Mouse (Mus musculus) midbrain, postnatal 0 days (tissue): ENCODE data around the gene Cnp. TPM values are rescaled to one million over a fixed set of nuclear protein-coding genes. Genes with fewer than 3 reads are reported as not detected.

Experiments
- ATAC-seq: fragments of 200-750 bp; cut with Nextera tagmentation; 2 replicates; pipeline ENCODE4 v1.8.0; 2017; ENCODE audit warnings: moderate number of reproducible peaks, mild to moderate bottlenecking, moderate TSS enrichment, moderate library complexity; ENCODE audit not compliant: low FRiP score
- DNase-seq: peaks from one replicate; pipeline ENCODE4 v3.0.0-alpha.2; 2015; ENCODE audit warnings: low spot score
- H3K27ac ChIP-seq: fragments of 300-500 bp; sonication (generic); 2 replicates; pipeline ENCODE4 v1.5.1; 2014; ENCODE audit warnings: low read depth, mild to moderate bottlenecking, low read length, mixed read lengths
- H3K27me3 ChIP-seq: fragments of 300-500 bp; sonication (generic); 2 replicates; pipeline ENCODE4 v1.6.1; 2014; ENCODE audit warnings: low read length, control low read depth, mixed read lengths; ENCODE audit not compliant: insufficient read depth
- H3K36me3 ChIP-seq: fragments of 300-500 bp; sonication (generic); 2 replicates; pipeline ENCODE4 v1.6.1; 2014; ENCODE audit warnings: low read length, control low read depth, mixed read lengths; ENCODE audit not compliant: insufficient read depth
- H3K4me1 ChIP-seq: fragments of 300-500 bp; sonication (generic); 2 replicates; pipeline ENCODE4 v1.6.1; 2014; ENCODE audit warnings: mild to moderate bottlenecking, control low read depth, antibody characterized with exemption, low read length, mixed read lengths; ENCODE audit not compliant: insufficient read depth
- H3K4me2 ChIP-seq: fragments of 300-500 bp; sonication (generic); 2 replicates; pipeline ENCODE4 v1.6.1; 2014; ENCODE audit warnings: low read depth, mild to moderate bottlenecking, low read length, mixed read lengths; ENCODE audit not compliant: poor library complexity, severe bottlenecking
- H3K4me3 ChIP-seq: fragments of 300-500 bp; sonication (generic); 2 replicates; pipeline ENCODE4 v1.5.1; 2014; ENCODE audit warnings: low read depth, mild to moderate bottlenecking, low read length, moderate library complexity
- H3K9ac ChIP-seq: fragments of 300-500 bp; sonication (generic); replicated peaks from 2 replicates; pipeline ENCODE4 v1.6.1; 2014; ENCODE audit warnings: mild to moderate bottlenecking, low read length, moderate library complexity, mixed read lengths; ENCODE audit not compliant: poor library complexity, severe bottlenecking
- H3K9me3 ChIP-seq: fragments of 300-500 bp; sonication (generic); 2 replicates; pipeline ENCODE4 v1.6.1; 2016; ENCODE audit warnings: low read length, control low read depth
- CTCF ChIP-seq: IDR thresholded peaks from 2 replicates; pipeline ENCODE4 v1.5.1; 2016; ENCODE audit warnings: antibody characterized with exemption, mild to moderate bottlenecking
- WGBS: fragments of 180-500 bp; shearing (Covaris S2); extraction: QIAGEN DNeasy Blood & Tissue Kit; methylation state at CpG from one replicate; pipeline ENCODE4 v1.1.7; 2014; 5-methylcytosine and 5-hydroxymethylcytosine counted together
- polyA plus RNA-seq: library from polyadenylated mRNA; unstranded; fragments of >200 nt; fragmentation: Nextera tagmentation; extraction: Ambion mirVana; gene quantifications from 2 replicates; pipeline ENCODE4 v1.2.1, GENCODE M21; 2015
- total RNA-seq: library from RNA; depleted of rRNA; stranded (reverse); fragments of >200 nt; gene quantifications from 2 replicates; pipeline ENCODE4 v1.2.3, GENCODE M21; 2014

The Cnp gene
- total and polyA plus RNA-seq, 2 experiments from 2014 or later = 65.3 to 68.8 TPM

GRCm38 (mm10) chr11:100561748-100562147 lies 13.0 kb upstream of the Cnp start:
- no peaks in the 10 kb centered on the region for H3K27me3 ChIP-seq
- no peaks in the 10 kb centered on the region for H3K9me3 ChIP-seq
- WGBS = 46% methylated on average over 5 of the region's 5 CpGs
- H3K4me3 ChIP-seq = no peak overlapping the region
- H3K36me3 ChIP-seq = no peaks in the 10 kb centered on the region
- DNase-seq = no peak
- no peak for TF ChIP-seq CTCF
- H3K27ac ChIP-seq = no peak overlapping the region
- no peak overlapping the region for H3K4me2 ChIP-seq
- ATAC-seq = no peak
- H3K9ac ChIP-seq = no peak overlapping the region
- H3K4me1 ChIP-seq = no peaks in the 10 kb centered on the region

GRCm38 (mm10) chr11:100564297-100564696 lies 10.4 kb upstream of the Cnp start:
- Histone ChIP-seq H3K27me3 (no peaks in the 10 kb centered on the region), H3K9ac (no peak overlapping the region), H3K4me2 (no peak overlapping the region), H3K27ac (no peak overlapping the region), H3K4me1 (no peaks in the 10 kb centered on the region), H3K4me3 (no peak overlapping the region), H3K9me3 (no peaks in the 10 kb centered on the region), H3K36me3 (no peaks in the 10 kb centered on the region)
- DNase-seq (no peak), ATAC-seq (no peak)
- WGBS = 85% methylated on average over 15 of the region's 15 CpGs
- no peak for TF ChIP-seq CTCF

GRCm38 (mm10) chr11:100564703-100565102 lies 10.0 kb upstream of the Cnp start:
- no peak overlapping the region for H3K27ac ChIP-seq
- no peaks in the 10 kb centered on the region for H3K27me3 ChIP-seq
- H3K4me1 ChIP-seq = no peaks in the 10 kb centered on the region
- no peak overlapping the region for H3K4me2 ChIP-seq
- WGBS = 91% methylated on average over 6 of the region's 6 CpGs
- no peak for TF ChIP-seq CTCF
- ATAC-seq (no peak), DNase-seq (no peak)
- H3K36me3 ChIP-seq = no peaks in the 10 kb centered on the region
- no peaks in the 10 kb centered on the region for H3K9me3 ChIP-seq
- no peak overlapping the region for H3K4me3 ChIP-seq
- H3K9ac ChIP-seq = no peak overlapping the region

GRCm38 (mm10) chr11:100567229-100567628 lies 7.5 kb upstream of the Cnp start:
- DNase-seq = no peak
- H3K4me3 ChIP-seq = no peak overlapping the region

GRCm38 (mm10) chr11:100567815-100568245 lies 6.9 kb upstream of the Cnp start:
- ATAC-seq (no peak), DNase-seq (no peak)
- no peaks in the 10 kb centered on the region for H3K27me3 ChIP-seq
- H3K36me3 ChIP-seq = no peaks in the 10 kb centered on the region
- no peak for TF ChIP-seq CTCF
- no peaks in the 10 kb centered on the region for H3K9me3 ChIP-seq
- 76% methylated on average over 9 of the region's 9 CpGs for WGBS
- no peak overlapping the region for H3K4me2 ChIP-seq
- no peak overlapping the region for H3K9ac ChIP-seq
- no peak overlapping the region for H3K27ac ChIP-seq
- no peak overlapping the region for H3K4me3 ChIP-seq
- H3K4me1 ChIP-seq = no peaks in the 10 kb centered on the region

More at GRCm38 (mm10) chr11:100567229-100567628, 7.5 kb upstream of the Cnp start:
- no peaks in the 10 kb centered on the region for H3K27me3 ChIP-seq
- no peaks in the 10 kb centered on the region for H3K4me1 ChIP-seq
- no peak overlapping the region for H3K27ac ChIP-seq
- H3K9me3 ChIP-seq = no peaks in the 10 kb centered on the region
- WGBS = 85% methylated on average over 5 of the region's 5 CpGs
- no peak for ATAC-seq
- no peak overlapping the region for H3K9ac ChIP-seq
- no peak overlapping the region for H3K4me2 ChIP-seq
- no peak for TF ChIP-seq CTCF
- H3K36me3 ChIP-seq = no peaks in the 10 kb centered on the region

GRCm38 (mm10) chr11:100568692-100569091 lies 6.0 kb upstream of the Cnp start:
- H3K27ac ChIP-seq = no peak overlapping the region
- H3K9me3 ChIP-seq = no peaks in the 10 kb centered on the region
- no peaks in the 10 kb centered on the region for H3K36me3 ChIP-seq
- TF ChIP-seq CTCF = no peak
- ATAC-seq = no peak
- H3K4me3 ChIP-seq = no peak overlapping the region
- no peak overlapping the region for H3K4me2 ChIP-seq
- no peaks in the 10 kb centered on the region for H3K4me1 ChIP-seq
- H3K27me3 ChIP-seq = no peaks in the 10 kb centered on the region
- no peak overlapping the region for H3K9ac ChIP-seq
- no peak for DNase-seq
- WGBS = 82% methylated on average over 8 of the region's 8 CpGs
